Mouse (Mus musculus) adrenal gland, adult (tissue): ENCODE results near the gene Slc5a6.
"Not testable (repeated sequence)": the region's sequence is repeated elsewhere in the genome, so short reads cannot be mapped to it uniquely, and the experiment has no call there.

Experiments
- DNase-seq, 2 experiments: peaks; one replicate each; pipeline ENCODE4 v3.0.0; 2022 to 2023; ENCODE audit warnings: low spot score in 1 of 2; ENCODE audit not compliant: inconsistent age in 2 of 2

The Slc5a6 gene

GRCm38 (mm10) chr5:31071059-31071458, 22.3 kb upstream of the Slc5a6 start:
- DNase-seq, result no peak

GRCm38 (mm10) chr5:31069810-31070209, 21.1 kb upstream of the Slc5a6 start:
- no peak for DNase-seq

- no peak for DNase-seq
Measured at GRCm38 (mm10) chr5:31055216-31056140, 6.8 kb upstream of the Slc5a6 start.

- DNase-seq, result peak; percentile 96 to 98
Measured at GRCm38 (mm10) chr5:31054261-31055215, 5.8 kb upstream of the Slc5a6 start, which contains the start of gene Cad. TSS of gene Cad (plus strand) at chr5:31054780.

GRCm38 (mm10) chr5:31053728-31054127, 5.0 kb upstream of the Slc5a6 start:
- DNase-seq, result not testable (repeated sequence)

- no peak for DNase-seq
Measured at GRCm38 (mm10) chr5:31050427-31050826, 1.7 kb upstream of the Slc5a6 start.

- DNase-seq, result peak; percentile 99 to 100
Measured at GRCm38 (mm10) chr5:31047848-31048762, 619 bp downstream of the Slc5a6 start, which contains the start of gene Atraid. TSS of gene Atraid (plus strand) at chr5:31048312.

GRCm38 (mm10) chr5:31047074-31047473, 1.6 kb downstream of the Slc5a6 start:
- DNase-seq, result peak in 1 of 2 experiments; percentile 44

GRCm38 (mm10) chr5:31046416-31046815, 2.3 kb downstream of the Slc5a6 start:
- DNase-seq, result no peak

GRCm38 (mm10) chr5:31038171-31038845, 10.4 kb downstream of the Slc5a6 start:
- peak; percentile 78 to 83 for DNase-seq

GRCm38 (mm10) chr5:31036556-31036955, 12.2 kb downstream of the Slc5a6 start:
- peak; percentile 42 to 72 for DNase-seq

GRCm38 (mm10) chr5:31034669-31035068, 14.1 kb downstream of the Slc5a6 start:
- peak in 1 of 2 experiments; percentile 66 for DNase-seq

GRCm38 (mm10) chr5:31031508-31031907, 17.2 kb downstream of the Slc5a6 start:
- DNase-seq, result no peak

GRCm38 (mm10) chr5:31030926-31031325, 17.8 kb downstream of the Slc5a6 start:
- peak in 1 of 2 experiments; percentile 26 for DNase-seq

- peak in 1 of 2 experiments; percentile 43 for DNase-seq
Measured at GRCm38 (mm10) chr5:31024641-31025040, 24.1 kb downstream of the Slc5a6 start.

GRCm38 (mm10) chr5:31023254-31023653, 25.5 kb downstream of the Slc5a6 start:
- DNase-seq, result no peak

GRCm38 (mm10) chr5:31022690-31023089, 26.0 kb downstream of the Slc5a6 start:
- peak in 1 of 2 experiments; percentile 17 for DNase-seq

GRCm38 (mm10) chr5:31021790-31022189, 26.9 kb downstream of the Slc5a6 start:
- not testable (repeated sequence) for DNase-seq

GRCm38 (mm10) chr5:31015913-31016312, 32.8 kb downstream of the Slc5a6 start:
- peak; percentile 27 to 74 for DNase-seq

GRCm38 (mm10) chr5:31012737-31013136, 36.0 kb downstream of the Slc5a6 start:
- no peak for DNase-seq
